Mouse (Mus musculus) CH12.LX (cell line): ENCODE results near the gene Socs2.

Experiments used
- CHD1 ChIP-seq: IDR thresholded peaks from 2 replicates; pipeline ENCODE4 v1.6.1; 2012; ENCODE audit warnings: low read depth, low read length, improper control_type of control experiment, inconsistent platforms
- E2F4 ChIP-seq: IDR thresholded peaks from 2 replicates; pipeline ENCODE4 v1.6.1; 2011; ENCODE audit warnings: low read depth, low read length, improper control_type of control experiment; ENCODE audit not compliant: insufficient replicate concordance
- MAZ ChIP-seq: IDR thresholded peaks from 2 replicates; pipeline ENCODE4 v1.6.1; 2012; ENCODE audit warnings: low read depth, mild to moderate bottlenecking, inconsistent platforms, low read length, improper control_type of control experiment, moderate library complexity
- ZC3H11A ChIP-seq: IDR thresholded peaks from 2 replicates; pipeline ENCODE4 v1.6.1; 2012; ENCODE audit warnings: low read depth, mild to moderate bottlenecking, inconsistent platforms, low read length, improper control_type of control experiment
- ZKSCAN1 ChIP-seq: IDR thresholded peaks from 2 replicates; pipeline ENCODE4 v1.6.1; 2012; ENCODE audit warnings: low read depth, inconsistent platforms, low read length, improper control_type of control experiment, borderline replicate concordance

- TF ChIP-seq ZC3H11A (peak; percentile 93), E2F4 (no peak), MAZ (peak; percentile 56; the same call in 1 of the 2 replicates), CHD1 (no peak), ZKSCAN1 (no peak)
Measured at GRCm38 (mm10) chr10:95417496-95418236, 686 bp upstream of the Socs2 start.
